Mouse (Mus musculus) heart, adult 2 months (tissue): ENCODE data around the gene C2cd2. TPM values are rescaled to one million over a fixed set of nuclear protein-coding genes. Genes with fewer than 3 reads are reported as not detected.

ENCODE experiments used
- DNase-seq, 2 experiments: peaks; one replicate each; pipeline ENCODE4 v3.0.0; 2021
- H3K27ac ChIP-seq: fragments of 200-600 bp; 2 replicates; pipeline ENCODE4 v1.8.1; 2022
- H3K27me3 ChIP-seq: fragments of 200-500 bp; 2 replicates; pipeline ENCODE4 v1.6.1; 2012; ENCODE audit warnings: mild to moderate bottlenecking, low read length, inconsistent platforms, mixed read lengths; ENCODE audit not compliant: control insufficient read depth, insufficient read depth
- H3K36me3 ChIP-seq: fragments of 200-500 bp; 2 replicates; pipeline ENCODE4 v1.6.1; 2012; ENCODE audit warnings: low read length, inconsistent platforms; ENCODE audit not compliant: control insufficient read depth, insufficient read depth
- H3K4me1 ChIP-seq: fragments of 200-500 bp; 2 replicates; pipeline ENCODE4 v1.6.1; 2011; ENCODE audit warnings: low read length; ENCODE audit not compliant: control insufficient read depth, insufficient read depth
- H3K4me3 ChIP-seq: fragments of 200-600 bp; 2 replicates; pipeline ENCODE4 v1.8.1; 2022
- H3K79me2 ChIP-seq: fragments of 200-500 bp; replicated peaks from 2 replicates; pipeline ENCODE4 v1.6.1; 2012; ENCODE audit warnings: mild to moderate bottlenecking, inconsistent platforms, low read length, moderate library complexity, mixed read lengths; ENCODE audit not compliant: control insufficient read depth, insufficient read depth
- H3K9ac ChIP-seq: fragments of 200-500 bp; 2 replicates; pipeline ENCODE4 v1.6.1; 2012; ENCODE audit warnings: low read depth, mild to moderate bottlenecking, control low read depth, inconsistent platforms, low read length, mixed read lengths
- CTCF ChIP-seq: fragments of 200-600 bp; IDR thresholded peaks from 2 replicates; pipeline ENCODE4 v1.8.1; 2022; ENCODE audit warnings: antibody characterized with exemption, mild to moderate bottlenecking, moderate library complexity
- EP300 ChIP-seq: fragments of 200-500 bp; IDR thresholded peaks from 2 replicates; pipeline ENCODE4 v1.6.1; 2011; ENCODE audit warnings: low read depth, low read length, control low read depth; ENCODE audit not compliant: insufficient read depth
- POLR2A ChIP-seq: fragments of 200-500 bp; IDR thresholded peaks from 2 replicates; pipeline ENCODE4 v1.6.1; 2011; ENCODE audit warnings: mild to moderate bottlenecking, low read depth, low read length, control low read depth; ENCODE audit not compliant: insufficient read depth
- WGBS: fragments of 180-500 bp; shearing (Covaris S2); methylation state at CpG from one replicate; pipeline ENCODE4 v1.1.7; 2018; 5-methylcytosine and 5-hydroxymethylcytosine counted together
- intact Hi-C: fragments of 180-260 bp; cut with DNase I; formaldehyde crosslinking; loops from one replicate; pipeline ENCODE4 v1.15.1; 2025
- polyA plus RNA-seq: library from polyadenylated mRNA; depleted of rRNA; stranded (reverse); fragments of >200 nt; gene quantifications from 2 replicates; pipeline ENCODE4 v1.2.3, GENCODE M21; 2012
- total RNA-seq, 2 experiments: library from RNA; stranded (reverse); gene quantifications; 2 replicates each; pipeline ENCODE4 v1.2.3; 2021

The C2cd2 gene
- total and polyA plus RNA-seq, 3 experiments = 8.2 to 26.6 (median 19.7) TPM

- Histone ChIP-seq H3K9ac (no peak overlapping the region), H3K36me3 (no peaks in the 10 kb centered on the region; the same call in 1 of the 2 replicates), H3K4me1 (peaks cover 3% of the 10 kb centered on the region), H3K27ac (no peak overlapping the region), H3K4me3 (no peak overlapping the region), H3K79me2 (no peaks in the 10 kb centered on the region), H3K27me3 (no peaks in the 10 kb centered on the region)
- intact Hi-C loops = no loop called here
- WGBS = 77% methylated on average over 2 of the region's 2 CpGs
- TF ChIP-seq POLR2A = no peak
- TF ChIP-seq CTCF = peak; percentile 54
- DNase-seq = no peak
Measured at GRCm38 (mm10) chr16:97991517-97991916, 29.1 kb upstream of the C2cd2 start.

GRCm38 (mm10) chr16:97984589-97984988 lies 22.2 kb upstream of the C2cd2 start:
- intact Hi-C loops = no loop called here
- no peak for DNase-seq
- 86% methylated on average over 5 of the region's 5 CpGs for WGBS
- no peaks in the 10 kb centered on the region for H3K36me3 ChIP-seq
- no peak overlapping the region for H3K4me3 ChIP-seq
- H3K27ac ChIP-seq = no peak overlapping the region
- H3K79me2 ChIP-seq = no peaks in the 10 kb centered on the region
- no peak for TF ChIP-seq EP300
- no peak for TF ChIP-seq POLR2A
- TF ChIP-seq CTCF = no peak
- no peaks in the 10 kb centered on the region for H3K27me3 ChIP-seq
- H3K9ac ChIP-seq = no peak overlapping the region
- H3K4me1 ChIP-seq = no peaks in the 10 kb centered on the region

- no peak overlapping the region for H3K4me3 ChIP-seq
- DNase-seq = no peak
- no peaks in the 10 kb centered on the region for H3K4me1 ChIP-seq
- no peak overlapping the region for H3K9ac ChIP-seq
- no peaks in the 10 kb centered on the region for H3K79me2 ChIP-seq
- WGBS = 84% methylated on average over 1 of the region's 1 CpGs
- intact Hi-C loops = no loop called here
- no peak overlapping the region for H3K27ac ChIP-seq
- no peaks in the 10 kb centered on the region for H3K36me3 ChIP-seq
- TF ChIP-seq POLR2A (no peak), CTCF (no peak), EP300 (no peak)
- H3K27me3 ChIP-seq = no peaks in the 10 kb centered on the region
Measured at GRCm38 (mm10) chr16:97981362-97981761, 19.0 kb upstream of the C2cd2 start.

GRCm38 (mm10) chr16:97977722-97978121 lies 15.3 kb upstream of the C2cd2 start:
- no peaks in the 10 kb centered on the region for H3K4me1 ChIP-seq
- H3K36me3 ChIP-seq = no peaks in the 10 kb centered on the region
- TF ChIP-seq CTCF (no peak), POLR2A (no peak), EP300 (no peak)
- DNase-seq = no peak
- intact Hi-C loops = no loop called here
- no peak overlapping the region for H3K4me3 ChIP-seq
- H3K27ac ChIP-seq = no peak overlapping the region
- 89% methylated on average over 3 of the region's 3 CpGs for WGBS
- H3K79me2 ChIP-seq = no peaks in the 10 kb centered on the region
- H3K27me3 ChIP-seq = no peaks in the 10 kb centered on the region
- no peak overlapping the region for H3K9ac ChIP-seq

- WGBS = 65% methylated on average over 1 of the region's 1 CpGs
- H3K79me2 ChIP-seq = no peaks in the 10 kb centered on the region
- no peaks in the 10 kb centered on the region for H3K4me1 ChIP-seq
- H3K27ac ChIP-seq = no peak overlapping the region
- TF ChIP-seq CTCF (no peak), POLR2A (no peak), EP300 (no peak)
- no peaks in the 10 kb centered on the region for H3K27me3 ChIP-seq
- no peaks in the 10 kb centered on the region for H3K36me3 ChIP-seq
- no peak overlapping the region for H3K9ac ChIP-seq
- H3K4me3 ChIP-seq = no peak overlapping the region
- DNase-seq = no peak
- intact Hi-C loops = no loop called here
Measured at GRCm38 (mm10) chr16:97977277-97977676, 14.9 kb upstream of the C2cd2 start.

GRCm38 (mm10) chr16:97963956-97964540 lies 1.6 kb upstream of the C2cd2 start:
- 80% methylated on average over 3 of the region's 3 CpGs for WGBS
- H3K27me3 ChIP-seq = no peaks in the 10 kb centered on the region
- no peak overlapping the region for H3K4me3 ChIP-seq
- H3K36me3 ChIP-seq = no peaks in the 10 kb centered on the region
- no peak for TF ChIP-seq CTCF
- no peak for TF ChIP-seq EP300
- no peak for TF ChIP-seq POLR2A
- DNase-seq = no peak
- H3K27ac ChIP-seq = no peak overlapping the region
- 0 out of 2 replicates have a peak, but pooled peaks cover 1% of the 10 kb centered on the region for H3K4me1 ChIP-seq
- H3K9ac ChIP-seq = no peak overlapping the region
- intact Hi-C loops = no loop called here
- H3K79me2 ChIP-seq = no peaks in the 10 kb centered on the region
